ENCODE assay signal across 25 mouse cellular contexts in genomic region chr11:95744521-95744920, GRCm38 (mm10). TPM values are rescaled to one million over a fixed set of nuclear protein-coding genes. Genes with fewer than 3 reads are reported as not detected.
A peak's percentile ranks its signal among the peaks of the same experiment; 100 is the strongest.
DNase-seq lines count a peak whose midpoint lies in the region; ATAC-seq and TF ChIP-seq lines count a peak whose summit lies in the region.
"Had no signal": no experiment of that assay in that cellular context is flagged by ENCODE, and none has a peak within 500 bp of the region (broad histone marks: within the 10 kb centered on the region; RNA-seq: fewer than 3 reads in every experiment).

No protein-coding gene starts in this region.

- H3K4me3 ChIP-seq in heart, embryonic 12.5 days, result no peak overlapping the region
- H3K4me3 ChIP-seq in heart, adult 2 months, result no peak overlapping the region
- H3K4me3 ChIP-seq: forebrain, embryonic 10.5 days; limb, embryonic 15.5 days; megakaryocyte, embryonic 14.5 days; midbrain, embryonic 15.5 days; neural tube, embryonic 12.5 days; stomach, embryonic 15.5 days had no signal

- H3K9me3 ChIP-seq in heart, embryonic 12.5 days (replicated peaks), result no peaks in the 10 kb centered on the region
- H3K9me3 ChIP-seq: forebrain, embryonic 10.5 days; limb, embryonic 15.5 days; midbrain, embryonic 15.5 days; neural tube, embryonic 12.5 days; stomach, embryonic 15.5 days had no signal

- H3K9ac ChIP-seq in heart, embryonic 12.5 days, result no peak overlapping the region
- no peak overlapping the region for H3K9ac ChIP-seq in heart, adult 2 months (ENCODE audit: low read depth, low read length)
- H3K9ac ChIP-seq: limb, embryonic 15.5 days; midbrain, embryonic 15.5 days; neural tube, embryonic 12.5 days; stomach, embryonic 15.5 days had no signal

- no peak for TF ChIP-seq POLR2A in heart, adult 2 months (IDR thresholded peaks at IDR 0.05; ENCODE audit: insufficient read depth, low read depth, low read length)

- no peak for DNase-seq in heart, adult 2 months
- peak; percentile 61 for DNase-seq in lung, postnatal 10 days
- no peak for DNase-seq in lung, postnatal 4 days
- peak; percentile 49 for DNase-seq in adrenal gland, postnatal 14 days
- DNase-seq in gastrocnemius, postnatal 10 days, result no peak
- DNase-seq: cerebellum, adult 11 months; cerebellum, postnatal 10 days; gastrocnemius, postnatal 14 days; heart, adult 18-20 months; kidney, adult 9 months; kidney, postnatal 14 days; left cerebral cortex, postnatal 4 days; right cerebral cortex, postnatal 4 days; thymus, postnatal 25 days had no signal

- 71% methylated on average over 2 of the region's 2 CpGs for WGBS in heart, embryonic 12.5 days
- 75% methylated on average over 2 of the region's 2 CpGs for WGBS in heart, adult 2 months

- no peak for ATAC-seq in heart, embryonic 12.5 days (ENCODE audit: insufficient number of reproducible peaks, low FRiP score)
- no peak for ATAC-seq in megakaryocyte progenitor cell, adult 5-6 weeks (replicated peaks; ENCODE audit: poor library complexity)
- ATAC-seq: forebrain, embryonic 16.5 days; hindbrain, postnatal 0 days; intestine, embryonic 16.5 days; midbrain, embryonic 15.5 days had no signal

- H3K79me2 ChIP-seq in heart, adult 2 months (replicated peaks; ENCODE audit: control insufficient read depth, insufficient read depth, low read length), result peaks cover 5% of the 10 kb centered on the region

- H3K27me3 ChIP-seq in heart, embryonic 12.5 days (replicated peaks), result no peaks in the 10 kb centered on the region
- no peaks in the 10 kb centered on the region for H3K27me3 ChIP-seq in heart, adult 2 months (ENCODE audit: control insufficient read depth, insufficient read depth, low read length)
- H3K27me3 ChIP-seq: limb, embryonic 15.5 days; megakaryocyte, embryonic 14.5 days; midbrain, embryonic 15.5 days; neural tube, embryonic 12.5 days; stomach, embryonic 15.5 days had no signal

- H3K4me1 ChIP-seq in heart, embryonic 12.5 days (replicated peaks), result peaks cover 19% of the 10 kb centered on the region
- peaks cover 2% of the 10 kb centered on the region; the same call in 1 of the 2 replicates for H3K4me1 ChIP-seq in heart, adult 2 months (ENCODE audit: control insufficient read depth, insufficient read depth, low read length)
- H3K4me1 ChIP-seq: forebrain, embryonic 10.5 days; limb, embryonic 15.5 days; neural tube, embryonic 12.5 days had no signal

- intact Hi-C loops in heart, adult 2 months (cut with DNase I), result no loop called here

- no peak for TF ChIP-seq EP300 in heart, adult 2 months (IDR thresholded peaks at IDR 0.05; ENCODE audit: insufficient read depth, low read depth, low read length)

- TF ChIP-seq CTCF in heart, adult 2 months (IDR thresholded peaks at IDR 0.05), result no peak

- H3K36me3 ChIP-seq in heart, embryonic 12.5 days, result peaks cover 15% of the 10 kb centered on the region
- no peaks in the 10 kb centered on the region for H3K36me3 ChIP-seq in heart, adult 2 months (ENCODE audit: control insufficient read depth, insufficient read depth, low read length)

- no peak overlapping the region for H3K4me2 ChIP-seq in heart, embryonic 12.5 days
- H3K4me2 ChIP-seq: limb, embryonic 15.5 days; midbrain, embryonic 15.5 days; neural tube, embryonic 12.5 days; stomach, embryonic 15.5 days had no signal

- H3K27ac ChIP-seq in heart, embryonic 12.5 days (ENCODE audit: poor library complexity, severe bottlenecking), result 0 out of 2 replicates have a peak overlapping the region, but pooled peaks have one; percentile 20
- no peak overlapping the region for H3K27ac ChIP-seq in heart, adult 2 months
- H3K27ac ChIP-seq: forebrain, embryonic 10.5 days; hindbrain, postnatal 0 days; limb, embryonic 15.5 days; midbrain, embryonic 15.5 days; neural tube, embryonic 12.5 days; stomach, embryonic 15.5 days had no signal

RNA-seq across cellular contexts. Expression of gene B130006D01Rik, which starts 21.1 kb away (rescaled TPM):
- 0.56 and 0.76 TPM in 2 replicates for polyA plus RNA-seq in heart, embryonic 12.5 days (2016; fragmentation: Nextera tagmentation; extraction: Ambion mirVana)
- total RNA-seq in heart, adult 2 months (2021), result under 1 TPM; 0.26 to 0.30 TPM
- 0.06 and 0.15 TPM in 2 replicates for polyA plus RNA-seq in heart, adult 2 months (2012; rRNA removed)
- 0.82 and 1.2 TPM in 2 replicates for total RNA-seq in adrenal gland, postnatal 14 days (2021)
- 2.1 and 2.5 TPM in 2 replicates for total RNA-seq in megakaryocyte progenitor cell, adult 5-6 weeks (2015)
- 1.2 and 1.9 TPM in 2 replicates for total RNA-seq in megakaryocyte progenitor cell, adult 5-6 weeks (2017)
- under 1 TPM; 0.42 to 0.90 TPM for total RNA-seq in gastrocnemius, postnatal 10 days (2021)

RNA-seq across cellular contexts. Expression of gene Zfp652, which starts 32.0 kb away (rescaled TPM):
- polyA plus RNA-seq in heart, embryonic 12.5 days (2016; fragmentation: Nextera tagmentation; extraction: Ambion mirVana), result 12.8 and 14.3 TPM in 2 replicates
- 10 to 100 TPM; 47.6 to 54.4 TPM for total RNA-seq in heart, adult 2 months (2021)
- polyA plus RNA-seq in heart, adult 2 months (2012; rRNA removed), result 16.1 and 22.3 TPM in 2 replicates
- total RNA-seq in adrenal gland, postnatal 14 days (2021), result 42.9 and 43.6 TPM in 2 replicates
- total RNA-seq in megakaryocyte progenitor cell, adult 5-6 weeks (2015), result 30.1 and 37.2 TPM in 2 replicates
- total RNA-seq in megakaryocyte progenitor cell, adult 5-6 weeks (2017), result 20.9 and 29.1 TPM in 2 replicates
- 10 to 100 TPM; 51.1 to 54.5 TPM for total RNA-seq in gastrocnemius, postnatal 10 days (2021)

Comparison
In these comparisons a context has a peak if more than half of its experiments do, and no peak if none do; other contexts are left out.
1. DNase-seq: peak in lung, postnatal 10 days (single experiment) and adrenal gland, postnatal 14 days (single experiment); none in heart, adult 2 months (0 of 2), lung, postnatal 4 days (0 of 2) and gastrocnemius, postnatal 10 days (single experiment).